ENCODE assay signal across 15 mouse cellular contexts in genomic region chr10:99430175-99430574, GRCm38 (mm10).
"Had no signal": no experiment of that assay in that cellular context is flagged by ENCODE, and none has a peak within 500 bp of the region (broad histone marks: within the 10 kb centered on the region; RNA-seq: fewer than 3 reads in every experiment).

No protein-coding gene starts in this region.

- H3K36me3 ChIP-seq: kidney, embryonic 15.5 days; liver, embryonic 13.5 days; midbrain, embryonic 12.5 days; midbrain, embryonic 15.5 days; neural tube, embryonic 13.5 days; stomach, embryonic 15.5 days had no signal

- H3K4me1 ChIP-seq: kidney, embryonic 15.5 days; liver, embryonic 13.5 days; neural tube, embryonic 13.5 days; stomach, embryonic 15.5 days had no signal

- ATAC-seq: midbrain, embryonic 15.5 days had no signal

- H3K27ac ChIP-seq: kidney, embryonic 15.5 days; liver, embryonic 13.5 days; midbrain, embryonic 12.5 days; midbrain, embryonic 15.5 days; neural tube, embryonic 13.5 days; stomach, embryonic 15.5 days had no signal

- H3K27me3 ChIP-seq: kidney, embryonic 15.5 days; liver, embryonic 13.5 days; midbrain, embryonic 12.5 days; midbrain, embryonic 15.5 days; neural tube, embryonic 13.5 days; stomach, embryonic 15.5 days had no signal

- H3K4me3 ChIP-seq: kidney, embryonic 15.5 days; liver, embryonic 13.5 days; midbrain, embryonic 12.5 days; midbrain, embryonic 15.5 days; myocyte; neural tube, embryonic 13.5 days; stomach, embryonic 15.5 days had no signal

- H3K9me3 ChIP-seq: kidney, embryonic 15.5 days; liver, embryonic 13.5 days; midbrain, embryonic 12.5 days; midbrain, embryonic 15.5 days; neural tube, embryonic 13.5 days; stomach, embryonic 15.5 days had no signal

- H3K4me2 ChIP-seq: kidney, embryonic 15.5 days; midbrain, embryonic 12.5 days; midbrain, embryonic 15.5 days; neural tube, embryonic 13.5 days; stomach, embryonic 15.5 days had no signal

- DNase-seq: kidney, adult 11 months; kidney, adult 8-10 months; kidney, postnatal 10 days; lung, adult 2 months; lung, postnatal 14 days; retina, postnatal 1 day; right cerebral cortex, postnatal 25 days; thymus, postnatal 25 days had no signal

- H3K9ac ChIP-seq: kidney, embryonic 15.5 days; liver, embryonic 13.5 days; midbrain, embryonic 12.5 days; midbrain, embryonic 15.5 days; neural tube, embryonic 13.5 days; stomach, embryonic 15.5 days had no signal
